Mouse (Mus musculus): Measurements from ENCODE around the gene Rwdd1.
"Not testable (repeated sequence)": the region's sequence is repeated elsewhere in the genome, so short reads cannot be mapped to it uniquely, and the experiment has no call there.

Rwdd1 gene

DNA sequence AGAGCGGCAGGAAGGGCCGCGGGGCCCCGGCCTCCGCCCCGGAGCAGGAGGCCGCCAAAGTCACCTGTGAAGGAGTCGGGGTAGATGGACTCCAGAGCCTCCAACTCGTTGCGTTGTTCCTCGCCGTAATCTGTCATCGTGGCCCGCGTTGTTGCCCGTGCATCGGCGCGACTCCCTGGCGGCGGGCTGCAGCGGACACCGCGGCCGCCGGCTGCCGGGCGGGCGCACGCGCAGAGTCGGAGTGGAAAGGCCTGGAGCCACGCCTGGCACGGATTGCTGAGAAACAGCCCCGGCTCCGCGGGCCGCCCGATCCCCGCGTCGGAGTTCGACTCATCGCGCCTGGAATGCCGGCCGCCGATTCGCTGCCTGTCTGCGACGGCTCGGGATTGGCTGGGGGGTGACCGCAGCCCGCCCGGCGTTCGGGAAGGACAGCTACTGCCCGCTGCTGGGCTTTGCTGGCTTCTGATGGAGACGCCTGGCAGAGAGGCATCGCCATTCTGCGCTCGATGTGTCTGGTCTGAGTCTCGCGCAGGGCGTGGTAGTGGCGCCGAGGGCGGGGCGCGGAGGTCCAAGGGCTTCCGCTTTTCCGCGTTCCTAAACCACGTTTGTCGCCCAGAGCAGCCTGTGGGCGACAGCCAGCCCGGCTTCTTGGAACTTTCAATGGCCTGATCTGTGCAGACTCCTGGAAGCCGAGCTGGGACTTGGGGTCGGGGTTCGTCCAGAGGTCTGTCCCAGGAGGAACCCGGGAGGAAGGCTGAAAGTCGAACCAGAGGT lies at the start of gene Rwdd1:
Rwdd1 (minus strand) TSS at position 323 of the 774 bp plus-strand sequence.
- peak; percentile 97 to 99 for DNase-seq

DNA sequence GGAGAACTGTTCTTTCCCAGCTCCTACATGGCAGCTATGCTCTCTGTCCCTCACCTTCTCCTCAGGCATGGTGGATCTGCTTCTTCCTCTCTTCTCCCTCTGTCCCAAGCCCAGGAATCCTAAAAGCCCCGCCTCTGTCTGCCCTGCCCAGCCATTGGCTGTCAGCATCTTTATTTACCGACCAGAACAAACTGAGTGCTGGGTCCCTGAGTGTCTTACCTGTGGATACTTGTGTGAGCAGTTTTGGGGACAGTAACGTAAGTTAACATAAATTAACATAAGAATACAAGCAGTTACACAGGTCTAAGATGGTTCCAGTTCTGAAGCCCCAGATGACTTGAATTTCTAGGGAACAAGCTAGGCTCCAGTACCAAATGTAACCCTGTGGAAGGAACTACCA lies 47.2 kb upstream of the Rwdd1 start:
- DNase-seq = no peak

DNA sequence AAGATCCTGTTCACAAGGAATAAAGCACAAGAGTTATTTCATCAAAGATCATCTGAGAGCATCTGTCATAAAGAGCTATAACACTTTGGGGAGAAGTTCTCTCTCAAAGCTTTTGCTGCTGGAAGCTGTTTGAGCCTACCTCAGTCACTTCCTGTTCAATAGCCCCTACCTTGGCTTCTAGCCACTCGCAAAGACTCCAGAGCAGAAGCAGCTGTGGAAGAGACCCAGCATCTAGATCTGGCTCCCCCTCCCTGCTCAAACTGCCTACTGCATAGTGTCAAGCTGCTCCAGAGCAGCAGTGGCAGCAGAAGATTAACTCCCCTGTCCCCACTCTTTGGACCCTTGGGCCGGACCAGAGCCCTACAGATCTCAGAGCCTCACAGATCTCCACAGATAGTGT lies 34.6 kb upstream of the Rwdd1 start:
- DNase-seq = no peak

DNA sequence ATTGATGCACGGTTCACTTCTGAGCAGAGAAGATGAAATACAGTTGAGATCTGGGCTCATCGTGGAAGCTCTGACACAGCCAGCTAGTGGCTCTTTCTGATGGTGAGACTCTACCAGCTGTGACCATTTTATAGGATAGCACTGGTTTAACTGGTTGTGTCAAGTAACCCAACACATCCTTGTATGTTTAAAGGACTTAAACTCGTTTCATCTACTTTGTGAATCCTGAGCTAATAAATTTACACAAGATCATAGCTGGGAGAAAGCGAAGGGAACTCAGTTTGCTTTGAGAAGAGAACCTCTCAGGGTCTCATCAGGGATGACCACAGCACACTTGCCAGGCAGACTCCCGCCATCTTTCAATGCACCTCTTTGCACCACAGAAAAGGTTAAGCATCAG lies 24.8 kb upstream of the Rwdd1 start, which contains the start of gene Calhm4:
Calhm4 (minus strand) TSS at position 101 of the 400 bp plus-strand sequence.
- no peak for DNase-seq

DNA sequence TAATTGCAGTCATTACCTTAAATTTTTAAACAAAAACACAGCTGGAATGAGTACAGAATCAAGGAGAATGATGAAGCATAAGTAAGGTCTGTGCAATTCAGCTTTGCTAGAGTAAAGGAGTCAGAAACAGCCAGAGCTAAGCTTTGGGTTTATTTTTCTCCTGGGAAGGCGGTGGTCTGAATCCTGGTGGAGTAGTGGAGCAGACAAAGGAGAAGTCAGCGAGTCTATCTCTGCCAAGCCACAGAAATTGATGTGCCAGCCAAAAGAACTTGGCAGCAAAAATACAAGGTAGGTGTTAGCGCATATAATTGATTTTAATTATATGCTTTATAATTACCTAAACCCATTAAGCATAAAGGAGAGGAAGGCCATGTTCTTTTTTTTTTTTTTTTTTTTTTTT lies 18.0 kb upstream of the Rwdd1 start, which contains the start of gene Trappc3l:
Trappc3l (plus strand) TSS at position 197 of the 400 bp plus-strand sequence.
- DNase-seq = no peak

DNA sequence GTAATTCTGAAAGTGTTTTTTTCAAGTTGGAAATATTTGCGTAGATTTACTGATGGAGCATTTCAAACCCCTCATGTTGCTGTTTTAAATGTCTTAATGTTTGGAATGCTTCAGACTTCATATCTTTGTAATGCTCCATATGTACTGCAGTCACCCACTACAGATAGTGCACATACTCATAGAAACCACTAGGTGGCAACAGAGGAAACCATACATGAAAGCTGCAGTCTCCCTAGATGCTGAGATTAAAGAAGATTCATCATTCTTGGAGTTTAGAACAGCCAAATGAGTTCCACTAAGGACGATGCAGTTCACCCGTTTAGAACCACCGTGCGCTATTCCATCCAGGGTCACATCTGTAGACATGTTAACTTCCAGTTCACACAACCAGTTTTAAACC lies 17.2 kb upstream of the Rwdd1 start:
- DNase-seq = no peak

DNA sequence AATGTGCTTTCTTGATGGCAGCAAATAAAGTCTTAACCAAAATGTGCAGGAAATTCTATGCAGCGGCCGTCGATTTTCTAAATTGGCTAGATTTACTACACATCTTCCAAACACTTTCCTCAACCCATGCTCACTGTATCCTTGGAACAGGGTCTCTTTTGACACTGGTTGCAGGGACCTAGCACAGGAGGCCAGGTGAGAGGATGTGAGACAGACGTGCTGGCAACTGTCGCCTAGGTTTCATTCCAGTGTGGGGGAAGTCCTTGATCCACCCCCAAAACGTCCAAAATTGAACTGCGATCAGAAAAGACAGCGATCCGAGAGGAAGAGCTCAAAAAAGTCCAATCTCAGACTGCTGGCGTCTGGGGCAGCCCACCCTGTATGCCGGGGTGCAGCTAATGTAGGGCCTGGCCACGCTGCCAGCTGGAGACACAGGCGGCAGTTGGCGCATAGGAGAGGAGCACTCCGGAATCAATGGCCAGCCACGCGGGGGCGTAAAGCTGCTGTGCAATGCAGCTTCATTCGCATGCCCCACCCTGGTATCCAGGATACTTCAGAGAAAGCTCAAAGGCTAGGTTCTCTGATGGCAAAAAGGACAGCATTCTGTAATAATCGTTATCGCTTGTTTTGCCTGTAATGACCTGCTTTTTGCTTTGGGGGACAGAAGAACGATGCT lies 14.3 kb upstream of the Rwdd1 start:
- DNase-seq = peak; percentile 59 to 65

DNA sequence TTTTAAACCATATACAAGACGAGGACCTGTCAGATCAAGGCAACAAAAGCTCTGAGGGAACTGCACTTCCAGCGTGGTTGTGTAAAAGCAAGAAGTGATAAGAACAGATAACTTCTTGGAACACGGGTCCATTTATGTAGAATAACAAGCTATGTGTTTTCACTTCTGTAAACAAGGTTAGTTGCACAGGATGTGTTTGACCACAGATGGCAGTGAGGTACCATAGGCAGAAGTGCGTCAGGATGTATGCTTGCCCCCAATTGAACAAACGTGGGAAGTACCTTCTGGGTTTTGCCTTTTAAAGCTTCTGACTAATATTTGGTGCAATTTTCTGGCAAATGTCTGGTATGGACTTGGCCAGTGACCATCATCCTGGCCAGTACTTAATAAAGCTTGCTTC lies 10.9 kb upstream of the Rwdd1 start:
- no peak for DNase-seq

DNA sequence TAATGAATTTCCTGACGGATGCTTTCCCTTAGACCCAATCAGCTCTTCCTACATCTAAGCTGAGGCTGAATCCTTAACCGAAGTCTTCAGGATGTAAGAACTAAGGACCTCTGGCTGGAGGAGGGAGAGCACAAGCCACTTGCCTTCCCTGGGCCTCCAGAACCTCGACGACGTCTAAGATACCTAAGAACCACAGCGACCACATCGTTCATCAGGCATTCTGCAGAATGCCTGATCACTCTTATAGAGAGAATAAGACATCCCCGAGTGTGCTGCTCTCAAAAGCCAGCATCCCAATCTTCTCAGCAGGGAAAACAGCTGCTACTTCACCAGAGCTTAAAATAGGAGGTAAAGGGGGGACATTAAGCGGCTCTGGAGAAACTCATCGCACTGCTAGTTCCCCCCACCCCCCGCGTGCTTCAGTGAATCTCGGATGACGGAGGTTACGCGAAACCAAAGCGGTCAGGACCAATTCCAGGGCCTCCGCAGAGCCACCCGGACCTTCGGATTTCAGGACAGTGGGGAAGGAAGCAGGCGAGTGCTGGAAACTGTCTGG lies 600 bp downstream of the Rwdd1 start:
- peak in 1 of 2 experiments; percentile 18 for DNase-seq

DNA sequence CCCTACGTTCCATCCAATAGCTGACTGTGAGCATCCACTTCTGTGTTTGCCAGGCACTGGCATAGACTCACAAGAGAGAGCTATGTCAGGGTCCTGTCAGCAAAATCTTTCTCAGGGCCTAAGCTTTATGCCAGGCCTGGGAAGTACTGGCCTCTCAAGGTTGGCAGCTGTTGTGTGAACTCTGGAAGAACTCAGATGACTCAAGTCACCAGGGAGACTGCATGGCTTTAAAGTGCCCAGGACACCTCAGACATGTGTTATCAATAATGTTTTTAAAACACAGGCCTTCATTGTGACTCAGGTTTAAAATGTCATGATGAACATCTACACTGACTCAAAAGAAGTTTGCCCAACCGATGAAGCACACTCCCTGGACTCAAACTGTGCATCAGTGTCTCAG lies 6.2 kb downstream of the Rwdd1 start:
- DNase-seq = no peak

DNA sequence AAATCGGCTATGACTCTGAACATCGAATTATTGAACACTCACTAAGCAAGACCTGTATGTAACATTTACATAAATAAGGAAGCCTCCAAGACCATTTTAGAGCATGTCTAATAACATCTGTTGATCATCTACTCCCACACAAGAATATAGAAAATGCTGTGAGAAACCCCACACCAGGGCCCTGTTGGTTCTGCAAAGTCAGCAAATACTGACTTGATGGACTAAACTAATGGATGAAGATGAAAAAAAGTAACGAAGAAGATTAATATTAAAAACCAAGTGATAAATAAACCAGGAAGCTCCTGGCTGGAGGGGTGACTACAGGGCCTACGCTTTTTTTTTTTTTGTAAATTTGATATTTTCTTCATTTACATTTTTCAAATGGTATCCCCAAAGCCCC lies 6.8 kb downstream of the Rwdd1 start:
- DNase-seq = no peak

DNA sequence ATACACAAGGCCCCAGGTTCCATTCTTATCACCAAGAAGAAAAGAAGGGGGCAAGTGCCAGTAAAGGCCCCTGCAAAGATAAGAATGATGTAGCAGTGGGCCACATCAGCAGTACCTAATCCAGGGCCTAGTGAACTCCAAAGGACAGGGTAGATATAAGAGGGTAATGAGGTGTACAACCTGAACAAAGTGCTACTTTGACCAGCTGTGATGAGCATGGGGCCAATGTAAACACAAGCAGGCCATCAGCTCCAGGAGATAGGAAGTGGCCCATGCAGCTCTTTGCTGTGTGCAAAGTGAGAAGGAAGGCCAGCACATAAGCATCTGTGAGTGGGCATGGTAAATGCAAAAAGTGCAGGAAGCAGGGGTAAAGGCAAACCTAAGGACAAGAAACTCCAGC lies 21.0 kb downstream of the Rwdd1 start:
- no peak for DNase-seq

DNA sequence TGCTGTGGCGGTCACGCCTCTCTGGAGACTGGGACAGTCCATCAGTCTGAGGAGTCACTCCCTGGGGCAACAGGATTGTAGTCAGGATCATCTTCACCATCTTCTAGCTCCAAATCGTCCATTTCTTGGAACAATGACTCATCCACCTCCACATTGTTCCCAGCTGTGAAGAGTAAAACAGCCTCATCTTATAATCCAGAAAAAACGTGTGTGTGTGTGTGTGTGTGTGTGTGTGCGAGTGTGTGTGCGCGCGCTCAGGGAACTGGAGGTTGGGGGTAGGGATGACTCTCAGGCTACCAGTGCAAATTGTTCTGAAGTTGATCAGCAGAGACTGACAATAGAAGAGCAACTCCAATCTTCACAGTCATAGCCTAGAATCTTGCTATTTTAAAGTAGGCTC lies 22.7 kb downstream of the Rwdd1 start:
- not testable (repeated sequence) for DNase-seq

DNA sequence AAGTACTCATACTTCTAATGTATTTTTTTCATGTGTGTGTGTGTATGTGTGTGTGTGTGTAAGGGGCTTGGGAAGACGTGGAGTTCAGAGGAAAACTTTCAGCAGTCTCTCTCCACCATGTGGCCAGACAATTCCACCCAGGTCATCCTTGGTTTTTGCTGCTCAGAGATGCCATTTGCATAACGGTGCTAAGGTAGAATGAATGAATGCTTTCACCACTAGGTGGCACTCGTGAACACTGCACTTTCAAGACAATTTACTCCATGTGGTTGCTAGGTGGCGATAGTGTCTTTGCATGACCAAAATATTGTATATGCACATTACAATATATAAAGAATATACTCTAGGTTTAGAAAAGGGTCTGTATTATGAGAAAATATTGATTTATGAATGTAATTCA lies 32.7 kb downstream of the Rwdd1 start:
- DNase-seq = peak; percentile 62 to 72

DNA sequence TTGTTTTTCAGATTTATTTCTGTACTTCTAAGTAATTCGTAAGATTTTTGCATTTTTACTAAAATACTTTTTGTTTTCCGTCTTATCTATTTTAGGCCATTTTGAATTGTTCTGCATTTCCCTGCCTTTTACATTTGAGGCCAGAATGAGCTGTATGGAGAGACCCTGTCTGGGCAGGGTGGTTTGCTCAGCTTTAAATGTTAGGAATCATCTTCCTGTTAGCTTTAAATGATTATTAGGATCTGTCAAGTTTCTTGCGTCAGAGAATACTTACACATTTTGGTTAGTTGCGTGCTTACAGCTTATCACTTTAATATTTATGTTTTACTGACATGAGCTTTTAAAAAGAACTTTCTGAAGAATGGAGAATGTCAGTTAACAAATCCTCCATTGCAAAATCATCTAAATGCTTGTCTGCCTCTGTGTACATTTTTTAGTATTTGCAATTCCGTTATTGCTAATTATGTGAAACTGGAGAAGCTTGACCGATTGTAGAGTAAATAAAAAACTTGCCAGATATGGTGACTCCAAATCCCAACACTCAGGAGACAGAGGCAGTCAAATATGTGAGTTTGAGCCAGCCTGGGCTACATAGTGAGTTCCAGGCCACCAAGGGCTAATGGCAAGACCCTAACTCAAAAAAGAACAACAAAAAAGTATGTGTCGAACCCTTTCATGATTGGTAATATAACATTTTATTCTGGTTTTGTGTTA lies 44.5 kb downstream of the Rwdd1 start:
- DNase-seq = no peak

DNA sequence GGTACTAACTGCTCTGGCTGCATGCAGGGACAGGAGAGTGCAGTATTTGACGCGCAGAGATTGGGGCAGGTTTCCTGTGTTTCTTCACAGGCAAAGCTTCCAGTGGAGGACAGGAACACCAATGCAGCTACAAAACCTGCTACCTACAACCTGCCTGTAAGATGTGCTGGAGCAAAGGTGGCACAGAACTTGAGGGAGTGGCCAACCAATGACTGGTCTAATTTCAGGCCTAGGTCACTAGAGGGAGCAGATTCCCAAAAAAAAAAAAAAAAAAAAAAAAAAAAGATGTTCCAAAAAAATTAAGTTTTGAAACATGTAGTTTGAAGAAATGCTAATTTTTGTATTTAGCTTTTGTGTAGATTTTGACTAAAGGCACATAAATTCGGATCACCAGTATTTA lies 66.9 kb downstream of the Rwdd1 start:
- DNase-seq = no peak

DNA sequence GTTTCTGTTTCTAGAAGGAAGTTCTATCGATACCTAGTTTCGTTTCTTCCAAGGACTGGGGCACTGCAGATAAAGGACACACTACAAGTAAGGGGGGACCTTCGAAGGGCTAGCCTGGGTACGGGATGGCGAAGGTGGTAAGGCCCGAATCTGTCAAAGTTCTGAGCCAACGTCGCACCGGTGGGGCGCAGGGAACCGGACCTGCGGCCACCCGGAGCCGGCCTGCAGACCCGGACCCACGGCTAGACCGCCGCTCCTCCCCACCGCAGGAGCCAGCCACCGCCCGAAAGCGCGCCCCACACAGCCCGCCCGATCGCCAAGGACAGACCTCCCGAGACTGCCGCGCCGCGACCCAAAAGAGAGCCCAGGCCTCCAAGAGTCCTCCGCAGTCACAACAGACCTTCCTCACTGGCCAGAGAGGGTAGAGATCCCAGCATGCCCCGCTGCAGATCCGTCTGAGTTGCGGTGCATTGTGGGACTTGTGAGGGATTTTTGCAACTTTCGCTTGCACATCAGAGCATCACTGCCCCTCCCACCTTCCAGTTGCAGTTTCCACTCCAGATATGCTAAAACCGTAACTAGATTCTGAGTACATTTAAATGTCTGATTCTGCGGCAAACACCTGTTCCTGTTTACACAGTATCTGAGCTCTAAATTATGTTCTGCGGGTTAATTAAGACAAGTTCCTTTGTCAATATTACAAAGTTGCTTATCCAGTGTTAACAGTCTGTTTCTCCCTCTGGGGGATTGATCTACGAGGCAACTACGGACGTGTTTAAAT lies 68.4 kb downstream of the Rwdd1 start, which contains the start of gene Zup1:
Zup1 (minus strand) TSS at position 467 of the 781 bp plus-strand sequence.
- DNase-seq = peak; percentile 82 to 88

All from cerebellum, adult 18-20 months (tissue).